Mouse (Mus musculus) ES-E14 (cell line): Measurements from ENCODE around the gene Tcf7.

Experiments
- HCFC1 ChIP-seq: IDR thresholded peaks from 2 replicates; pipeline ENCODE4 v1.6.1; 2012; ENCODE audit warnings: low read length, inconsistent platforms, borderline replicate concordance; ENCODE audit not compliant: insufficient read depth
- MAFK ChIP-seq: IDR thresholded peaks from 2 replicates; pipeline ENCODE4 v1.6.1; 2014; ENCODE audit warnings: mild to moderate bottlenecking, low read depth, low read length, inconsistent platforms; ENCODE audit not compliant: insufficient read depth
- ZC3H11A ChIP-seq: IDR thresholded peaks from 2 replicates; pipeline ENCODE4 v1.6.1; 2012; ENCODE audit warnings: low read depth, mild to moderate bottlenecking, inconsistent platforms, low read length, borderline replicate concordance
- ZNF384 ChIP-seq: IDR thresholded peaks from 2 replicates; pipeline ENCODE4 v1.6.1; 2012; ENCODE audit warnings: low read depth, low read length, inconsistent platforms

GRCm38 (mm10) chr11:52319664-52320063 lies 36.9 kb upstream of the Tcf7 start:
- TF ChIP-seq MAFK (no peak), HCFC1 (no peak), ZNF384 (no peak), ZC3H11A (no peak)
